Mouse (Mus musculus): ENCODE data around the gene Prickle4. TPM values are rescaled to one million over a fixed set of nuclear protein-coding genes. Genes with fewer than 3 reads are reported as not detected.

Gene Prickle4
- polyA plus RNA-seq (2012) = 0.13 TPM in 1 of 2 replicates, not detected in the other

DNA sequence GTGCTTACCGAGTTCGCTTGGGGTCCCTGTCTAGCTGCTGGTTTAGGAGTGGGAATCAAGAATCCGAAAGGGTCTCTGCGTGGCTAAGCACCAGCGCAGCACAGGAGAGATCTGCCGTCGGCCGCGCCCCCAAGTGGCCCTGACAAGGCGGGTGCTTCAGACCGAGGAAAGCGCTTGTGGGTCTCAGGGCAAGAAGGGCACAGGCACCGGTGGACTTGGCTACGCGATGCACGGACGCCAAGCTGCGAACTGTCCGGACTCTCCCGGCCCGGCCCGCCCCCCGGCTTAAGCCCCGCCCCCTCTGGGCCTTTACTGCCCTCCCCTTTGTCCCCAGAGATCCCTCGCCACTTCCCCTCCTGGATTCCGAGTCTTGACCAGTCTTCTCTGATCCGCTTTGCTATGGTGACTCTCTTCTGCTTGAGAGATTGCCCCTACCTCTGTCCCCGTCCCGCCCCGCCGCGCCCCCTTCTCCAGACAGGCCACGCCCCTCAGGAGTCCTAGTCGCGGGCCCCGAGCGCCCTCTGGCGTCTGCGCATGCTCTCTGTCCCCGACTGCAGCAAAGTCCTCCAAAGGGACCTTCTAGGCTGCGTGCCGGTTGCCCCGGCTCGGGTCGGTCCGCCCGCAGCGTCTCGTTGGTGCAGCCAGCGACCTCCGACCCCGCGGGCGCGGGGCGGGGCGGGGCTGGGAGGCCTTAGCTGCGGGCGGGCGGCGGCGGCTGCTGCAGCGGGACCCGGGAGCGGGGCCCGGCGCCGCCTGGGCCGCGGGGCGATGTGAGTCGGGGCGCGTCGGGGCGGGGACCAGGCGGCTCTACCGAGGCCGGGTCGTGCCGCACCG, at the start of gene Prickle4:
Gene Prickle4, minus strand, starts transcription at position 234 of the 834 bp plus-strand sequence.
- Histone ChIP-seq H3K9me3 (ENCODE audit: control insufficient read depth, low read length) (no peaks in the 10 kb centered on the region), H3K36me3 (ENCODE audit: control insufficient read depth) (no peaks in the 10 kb centered on the region; the same call in 1 of the 2 replicates), H3K4me1 (ENCODE audit: control insufficient read depth) (peaks cover 29% of the 10 kb centered on the region), H3K4me3 (replicated peaks) (peak within 1 kb of the TSS; percentile 63), H3K27me3 (ENCODE audit: control insufficient read depth) (peaks cover 61% of the 10 kb centered on the region)
- no peak for TF ChIP-seq GATA1 (IDR thresholded peaks at IDR 0.05; ENCODE audit: low read length)

GRCm38 (mm10) chr17:47744086-47744485, 49.5 kb upstream of the Prickle4 start:
- Histone ChIP-seq H3K9me3 (ENCODE audit: control insufficient read depth, low read length) (peaks cover 4% of the 10 kb centered on the region; the same call in 1 of the 2 replicates), H3K4me1 (ENCODE audit: control insufficient read depth) (peaks cover 36% of the 10 kb centered on the region), H3K36me3 (ENCODE audit: control insufficient read depth) (no peaks in the 10 kb centered on the region; the same call in 1 of the 2 replicates), H3K27me3 (ENCODE audit: control insufficient read depth) (peaks cover 5% of the 10 kb centered on the region), H3K4me3 (replicated peaks) (no peak overlapping the region)
- no peak for TF ChIP-seq TAL1 (IDR thresholded peaks at IDR 0.05; ENCODE audit: low read length)
- TF ChIP-seq GATA1 (IDR thresholded peaks at IDR 0.05; ENCODE audit: low read length) = no peak

DNA sequence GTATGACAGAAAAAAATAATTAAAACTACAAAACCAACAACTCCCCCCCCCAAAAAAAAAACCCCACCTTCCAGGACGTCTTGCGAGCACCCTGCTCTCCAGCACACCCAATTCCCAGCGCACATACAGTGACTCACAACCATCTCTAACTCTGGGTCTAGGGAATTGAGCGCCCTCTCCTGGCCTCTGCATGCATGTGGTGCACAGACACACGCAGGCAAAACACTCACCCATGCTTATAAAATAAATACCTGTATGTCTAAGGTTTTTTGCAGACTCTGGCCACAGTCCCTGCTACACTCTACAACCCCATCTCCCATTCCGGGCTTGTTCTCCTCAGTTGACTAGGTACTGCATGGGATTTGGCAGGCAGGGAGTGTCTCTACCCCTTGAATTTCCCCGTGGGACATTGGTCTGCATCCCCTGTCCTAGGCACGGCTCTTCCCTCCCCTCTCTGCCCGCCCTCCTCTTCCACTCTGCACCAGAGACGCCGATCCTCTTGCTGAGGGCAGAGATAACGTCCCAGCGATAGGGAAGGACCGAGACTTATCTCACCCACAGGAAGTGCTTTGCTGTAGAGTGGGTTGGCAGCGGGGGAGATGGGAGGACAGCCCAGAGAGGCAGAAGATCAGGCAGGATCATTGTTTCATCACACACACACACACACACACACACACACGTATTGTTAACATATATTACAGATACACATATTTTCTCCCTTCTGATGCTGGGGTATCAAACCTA, 48.6 kb upstream of the Prickle4 start:
- TF ChIP-seq GATA1 (IDR thresholded peaks at IDR 0.05; ENCODE audit: low read length) (no peak), TAL1 (IDR thresholded peaks at IDR 0.05; ENCODE audit: low read length) (no peak)
- Histone ChIP-seq H3K36me3 (ENCODE audit: control insufficient read depth) (no peaks in the 10 kb centered on the region; the same call in 1 of the 2 replicates), H3K27me3 (ENCODE audit: control insufficient read depth) (peaks cover 15% of the 10 kb centered on the region), H3K4me1 (ENCODE audit: control insufficient read depth) (peaks cover 38% of the 10 kb centered on the region), H3K9me3 (ENCODE audit: control insufficient read depth, low read length) (peaks cover 4% of the 10 kb centered on the region; the same call in 1 of the 2 replicates), H3K4me3 (replicated peaks) (no peak overlapping the region)

DNA sequence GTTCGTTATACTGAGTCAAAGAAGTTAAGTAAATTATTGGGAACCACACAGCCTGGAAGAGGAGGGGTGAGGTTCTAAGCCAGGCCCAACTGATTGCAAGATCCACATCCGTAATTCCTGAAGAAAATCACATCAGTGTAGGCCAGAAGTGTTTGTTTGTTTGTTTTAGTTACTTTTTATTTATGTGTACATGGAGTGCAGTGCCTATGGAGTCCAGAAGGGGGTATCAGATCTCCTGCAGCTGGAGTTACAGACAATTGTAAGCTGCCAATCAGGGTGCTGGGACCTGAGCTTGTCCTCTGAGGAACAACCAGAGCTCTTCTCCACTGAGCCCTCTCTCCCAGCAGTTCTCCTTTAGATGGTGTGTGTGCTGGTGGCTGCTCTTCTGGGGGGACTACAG, 45.6 kb upstream of the Prickle4 start:
- Histone ChIP-seq H3K36me3 (ENCODE audit: control insufficient read depth) (no peaks in the 10 kb centered on the region; the same call in 1 of the 2 replicates), H3K27me3 (ENCODE audit: control insufficient read depth) (peaks cover 27% of the 10 kb centered on the region), H3K4me3 (replicated peaks) (no peak overlapping the region), H3K9me3 (ENCODE audit: control insufficient read depth, low read length) (peaks cover 4% of the 10 kb centered on the region; the same call in 1 of the 2 replicates), H3K4me1 (ENCODE audit: control insufficient read depth) (peaks cover 53% of the 10 kb centered on the region)
- TF ChIP-seq GATA1 (IDR thresholded peaks at IDR 0.05; ENCODE audit: low read length) (no peak), TAL1 (IDR thresholded peaks at IDR 0.05; ENCODE audit: low read length) (no peak)

- peaks cover 49% of the 10 kb centered on the region for H3K4me1 ChIP-seq (ENCODE audit: control insufficient read depth)
- H3K4me3 ChIP-seq (replicated peaks) = peak overlapping the region; percentile 75
- TF ChIP-seq GATA1 (IDR thresholded peaks at IDR 0.05; ENCODE audit: low read length) (no peak), TAL1 (IDR thresholded peaks at IDR 0.05; ENCODE audit: low read length) (no peak)
- H3K9me3 ChIP-seq (ENCODE audit: control insufficient read depth, low read length) = no peaks in the 10 kb centered on the region
- H3K36me3 ChIP-seq (ENCODE audit: control insufficient read depth) = no peaks in the 10 kb centered on the region
- H3K27me3 ChIP-seq (ENCODE audit: control insufficient read depth) = peaks cover 27% of the 10 kb centered on the region
Measured at GRCm38 (mm10) chr17:47738879-47739798, 44.6 kb upstream of the Prickle4 start.

- peak overlapping the region; percentile 75 for H3K4me3 ChIP-seq (replicated peaks)
- no peaks in the 10 kb centered on the region for H3K36me3 ChIP-seq (ENCODE audit: control insufficient read depth)
- TF ChIP-seq GATA1 (IDR thresholded peaks at IDR 0.05; ENCODE audit: low read length) = no peak
- no peak for TF ChIP-seq TAL1 (IDR thresholded peaks at IDR 0.05; ENCODE audit: low read length)
- peaks cover 40% of the 10 kb centered on the region for H3K4me1 ChIP-seq (ENCODE audit: control insufficient read depth)
- no peaks in the 10 kb centered on the region for H3K9me3 ChIP-seq (ENCODE audit: control insufficient read depth, low read length)
- H3K27me3 ChIP-seq (ENCODE audit: control insufficient read depth) = peaks cover 27% of the 10 kb centered on the region
Measured at GRCm38 (mm10) chr17:47738066-47738878, 43.7 kb upstream of the Prickle4 start.

DNA sequence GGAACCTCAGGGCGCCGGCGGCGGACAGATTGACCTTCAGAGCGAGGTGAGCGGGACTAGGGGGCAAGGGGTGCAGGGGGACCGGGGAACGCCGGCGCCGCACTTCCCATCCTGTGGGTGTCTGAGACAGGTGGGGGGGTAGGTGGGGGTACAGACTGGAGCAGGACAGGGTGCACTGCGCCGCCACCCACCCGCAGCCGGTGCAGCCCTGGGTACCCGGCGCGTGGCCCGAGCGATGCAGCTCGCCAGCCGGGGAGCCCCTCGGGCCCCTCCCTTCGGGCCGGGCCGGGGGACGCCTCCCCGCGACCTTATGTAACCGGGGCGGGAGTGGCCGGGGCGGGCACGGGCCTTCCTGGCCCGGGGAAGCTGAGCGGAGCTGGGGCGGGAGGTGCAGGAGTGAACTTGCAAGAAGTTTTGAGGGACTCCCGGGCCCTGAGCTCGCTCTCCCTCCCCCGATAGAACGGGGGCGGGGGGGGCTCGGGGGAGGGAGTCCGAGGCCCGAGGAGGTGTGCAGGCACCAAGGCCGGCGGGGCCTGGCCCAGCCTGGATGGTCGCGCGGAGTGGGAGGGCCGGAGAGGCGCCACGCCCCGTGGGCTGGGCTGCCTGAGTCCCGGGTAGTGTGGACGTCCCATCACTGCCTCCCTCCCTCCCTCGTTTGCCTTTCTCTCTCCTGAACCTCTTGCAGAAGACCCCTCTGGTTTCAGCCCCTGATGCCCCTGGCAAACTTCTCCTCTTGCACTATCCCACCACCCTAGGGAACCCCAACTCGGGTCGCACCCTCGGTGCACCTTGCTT, 42.9 kb upstream of the Prickle4 start:
- TF ChIP-seq GATA1 (IDR thresholded peaks at IDR 0.05; ENCODE audit: low read length) (no peak), TAL1 (IDR thresholded peaks at IDR 0.05; ENCODE audit: low read length) (no peak)
- H3K4me3 ChIP-seq (replicated peaks) = peak overlapping the region; percentile 75
- no peaks in the 10 kb centered on the region for H3K9me3 ChIP-seq (ENCODE audit: control insufficient read depth, low read length)
- no peaks in the 10 kb centered on the region for H3K36me3 ChIP-seq (ENCODE audit: control insufficient read depth)
- peaks cover 27% of the 10 kb centered on the region for H3K27me3 ChIP-seq (ENCODE audit: control insufficient read depth)
- peaks cover 33% of the 10 kb centered on the region for H3K4me1 ChIP-seq (ENCODE audit: control insufficient read depth)

Measured in erythroblast, embryonic 14.5 days (primary cell).